Mouse (Mus musculus) lung, embryonic 16.5 days (tissue): ENCODE results near the gene Kcmf1. TPM values are rescaled to one million over a fixed set of nuclear protein-coding genes. Genes with fewer than 3 reads are reported as not detected.
"Not testable (repeated sequence)": the region's sequence is repeated elsewhere in the genome, so short reads cannot be mapped to it uniquely, and the experiment has no call there.

Experiments
- ATAC-seq: fragments of 200-750 bp; cut with Nextera tagmentation; 2 replicates; pipeline ENCODE4 v1.8.0; 2017; ENCODE audit warnings: low read depth, mild to moderate bottlenecking, moderate library complexity
- H3K27ac ChIP-seq: fragments of 300-500 bp; sonication (generic); 2 replicates; pipeline ENCODE4 v1.5.1; 2014; ENCODE audit warnings: mild to moderate bottlenecking, control low read depth, low read length
- H3K27me3 ChIP-seq: fragments of 300-500 bp; sonication (generic); 2 replicates; pipeline ENCODE4 v1.6.1; 2014; ENCODE audit warnings: low read depth, low read length, mixed read lengths; ENCODE audit not compliant: control insufficient read depth, insufficient read depth
- H3K36me3 ChIP-seq: fragments of 300-500 bp; sonication (generic); 2 replicates; pipeline ENCODE4 v1.6.1; 2014; ENCODE audit warnings: low read length; ENCODE audit not compliant: control insufficient read depth, insufficient read depth
- H3K4me1 ChIP-seq: fragments of 300-500 bp; sonication (generic); replicated peaks from 2 replicates; pipeline ENCODE4 v1.6.1; 2014; ENCODE audit warnings: low read length, mixed read lengths; ENCODE audit not compliant: control insufficient read depth, insufficient read depth
- H3K4me2 ChIP-seq: fragments of 300-500 bp; sonication (generic); 2 replicates; pipeline ENCODE4 v1.6.1; 2014; ENCODE audit warnings: low read depth, low read length, control low read depth
- H3K4me3 ChIP-seq: fragments of 300-500 bp; sonication (generic); 2 replicates; pipeline ENCODE4 v1.5.1; 2014; ENCODE audit warnings: mild to moderate bottlenecking, low read length, control low read depth
- H3K9ac ChIP-seq: fragments of 300-500 bp; sonication (generic); 2 replicates; pipeline ENCODE4 v1.6.1; 2014; ENCODE audit warnings: low read length, control low read depth
- H3K9me3 ChIP-seq: fragments of 300-500 bp; sonication (generic); 2 replicates; pipeline ENCODE4 v1.6.1; 2016; ENCODE audit warnings: low read length; ENCODE audit not compliant: control insufficient read depth
- WGBS: fragments of 180-500 bp; shearing (Covaris S2); extraction: QIAGEN DNeasy Blood & Tissue Kit; methylation state at CpG from one replicate; pipeline ENCODE4 v1.1.7; 2014; 5-methylcytosine and 5-hydroxymethylcytosine counted together
- polyA plus RNA-seq: library from polyadenylated mRNA; unstranded; fragments of >200 nt; fragmentation: Nextera tagmentation; extraction: Ambion mirVana; gene quantifications from 2 replicates; pipeline ENCODE4 v1.2.1, GENCODE M21; 2015

Kcmf1 gene
- polyA plus RNA-seq, 1 experiment from 2014 or later = 30.6 TPM

DNA sequence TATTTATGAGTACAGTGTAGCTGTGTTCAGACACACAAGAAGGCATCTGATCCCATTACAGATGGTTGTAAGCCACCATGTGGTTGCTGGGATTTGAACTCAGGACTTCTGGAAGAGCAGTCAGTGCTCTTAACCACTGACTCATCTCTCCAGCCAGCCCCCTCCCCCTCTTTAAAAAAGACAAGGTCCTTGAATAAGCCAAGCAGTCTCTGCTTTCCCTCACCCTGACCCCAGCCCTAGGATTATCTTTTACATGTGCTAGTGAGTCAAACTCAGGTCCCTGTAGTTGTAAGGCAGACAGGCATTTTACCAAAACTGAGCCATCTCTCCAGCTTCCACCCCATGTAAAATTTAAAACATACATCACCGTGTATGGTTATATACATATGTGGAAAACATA, 32.0 kb downstream of the Kcmf1 start:
- ATAC-seq = no peak
- H3K4me2 ChIP-seq = no peak overlapping the region
- no peaks in the 10 kb centered on the region for H3K36me3 ChIP-seq
- H3K4me3 ChIP-seq = no peak overlapping the region
- H3K27ac ChIP-seq = no peak overlapping the region
- H3K9ac ChIP-seq = no peak overlapping the region
- no peaks in the 10 kb centered on the region for H3K27me3 ChIP-seq
- 91% methylated on average over 1 of the region's 1 CpGs for WGBS
- H3K4me1 ChIP-seq = peaks cover 27% of the 10 kb centered on the region
- no peaks in the 10 kb centered on the region for H3K9me3 ChIP-seq

DNA sequence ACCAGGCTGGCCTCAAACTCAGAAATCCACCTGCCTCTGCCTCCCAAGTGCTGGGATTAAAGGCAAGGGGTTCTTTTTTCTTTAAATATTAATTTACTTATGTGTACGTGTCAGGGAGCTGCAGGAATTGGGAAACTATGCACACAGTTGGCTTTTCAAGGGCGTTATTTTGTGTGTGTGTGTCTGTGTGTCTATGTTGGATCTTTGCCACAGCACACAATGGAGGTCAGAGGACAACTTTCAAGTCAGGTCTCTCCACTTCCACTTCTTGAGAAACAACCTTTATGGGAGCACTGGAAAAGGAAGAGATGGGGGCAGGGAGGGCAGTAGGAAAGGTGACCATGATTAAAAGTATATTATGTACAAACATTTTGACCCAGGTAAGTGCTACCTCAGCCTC, 33.5 kb downstream of the Kcmf1 start:
- peaks cover 24% of the 10 kb centered on the region for H3K4me1 ChIP-seq
- H3K36me3 ChIP-seq = no peaks in the 10 kb centered on the region
- ATAC-seq = no peak
- H3K27me3 ChIP-seq = no peaks in the 10 kb centered on the region
- H3K4me3 ChIP-seq = no peak overlapping the region
- H3K9ac ChIP-seq = no peak overlapping the region
- H3K9me3 ChIP-seq = no peaks in the 10 kb centered on the region
- no peak overlapping the region for H3K4me2 ChIP-seq
- WGBS = 46% methylated on average over 2 of the region's 2 CpGs
- no peak overlapping the region for H3K27ac ChIP-seq

DNA sequence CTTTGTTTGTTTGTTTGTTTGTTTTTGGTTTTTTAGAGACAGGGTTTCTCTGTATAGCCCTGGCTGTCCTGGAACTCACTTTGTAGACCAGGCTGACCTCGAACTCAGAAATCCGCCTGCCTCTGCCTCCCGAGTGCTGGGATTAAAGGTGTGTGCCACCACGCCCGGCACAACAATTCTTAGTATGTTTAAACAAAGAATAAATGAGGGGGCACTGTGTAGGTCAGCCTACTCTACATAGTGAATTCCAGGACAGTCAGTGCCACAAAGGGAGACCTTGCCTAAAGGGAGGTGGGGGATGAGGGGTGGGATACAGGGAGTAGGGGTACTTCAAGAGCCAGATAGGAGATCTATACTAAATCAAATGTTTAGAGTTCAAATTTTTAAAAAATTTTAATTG, 37.1 kb downstream of the Kcmf1 start:
- WGBS = 82% methylated on average over 5 of the region's 5 CpGs
- not testable (repeated sequence) for H3K9ac ChIP-seq, H3K4me1 ChIP-seq

DNA sequence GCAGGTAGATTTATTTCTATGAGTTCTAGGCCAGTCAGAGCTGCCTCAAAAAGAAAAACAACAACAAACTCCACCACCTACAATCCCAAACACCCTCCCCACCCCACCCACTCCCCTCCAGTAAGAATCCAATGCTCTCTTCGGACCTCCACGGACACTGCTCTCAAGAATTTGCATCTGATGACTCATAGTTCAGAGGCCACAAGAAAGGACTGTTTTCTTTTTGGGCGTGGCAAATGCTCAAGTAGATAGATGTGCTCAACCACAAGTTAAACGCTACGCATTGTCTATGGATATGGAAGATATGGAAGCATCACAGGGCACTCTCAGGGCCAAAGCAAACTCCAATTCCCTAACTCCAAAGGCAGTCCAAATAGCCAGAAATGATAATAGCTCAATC, 45.5 kb downstream of the Kcmf1 start:
- H3K4me2 ChIP-seq = no peak overlapping the region
- H3K4me1 ChIP-seq = no peaks in the 10 kb centered on the region
- H3K36me3 ChIP-seq = peaks cover 32% of the 10 kb centered on the region
- WGBS = 77% methylated on average over 5 of the region's 5 CpGs
- no peak overlapping the region for H3K4me3 ChIP-seq
- no peak for ATAC-seq
- no peaks in the 10 kb centered on the region for H3K9me3 ChIP-seq
- H3K27ac ChIP-seq = no peak overlapping the region
- H3K27me3 ChIP-seq = no peaks in the 10 kb centered on the region
- H3K9ac ChIP-seq = no peak overlapping the region

More for the DNA sequence above, 37.1 kb downstream of the Kcmf1 start:
- not testable (repeated sequence) for H3K27me3 ChIP-seq, H3K4me2 ChIP-seq, H3K9me3 ChIP-seq, ATAC-seq, H3K36me3 ChIP-seq, H3K27ac ChIP-seq, H3K4me3 ChIP-seq

DNA sequence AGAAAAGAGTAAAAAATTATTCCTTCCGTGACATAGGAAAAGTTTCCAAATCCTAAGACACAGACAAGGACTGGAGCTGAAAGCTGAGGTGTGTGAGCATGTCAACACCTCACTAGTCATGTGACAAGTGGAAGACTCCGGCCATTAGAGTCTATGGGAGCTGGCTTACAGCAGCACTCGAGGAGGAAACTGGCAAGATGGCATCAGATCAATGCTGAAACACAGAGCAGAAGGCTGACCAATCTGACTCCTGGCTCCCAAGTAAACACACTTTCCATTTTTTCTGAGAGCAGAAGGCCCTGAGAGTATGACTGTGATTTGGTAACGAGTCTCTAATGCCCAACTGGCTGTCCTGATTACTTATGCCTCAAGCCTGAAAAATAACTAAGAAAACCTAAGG, 47.6 kb downstream of the Kcmf1 start:
- peaks cover 42% of the 10 kb centered on the region for H3K36me3 ChIP-seq
- 63% methylated on average over 4 of the region's 4 CpGs for WGBS

DNA sequence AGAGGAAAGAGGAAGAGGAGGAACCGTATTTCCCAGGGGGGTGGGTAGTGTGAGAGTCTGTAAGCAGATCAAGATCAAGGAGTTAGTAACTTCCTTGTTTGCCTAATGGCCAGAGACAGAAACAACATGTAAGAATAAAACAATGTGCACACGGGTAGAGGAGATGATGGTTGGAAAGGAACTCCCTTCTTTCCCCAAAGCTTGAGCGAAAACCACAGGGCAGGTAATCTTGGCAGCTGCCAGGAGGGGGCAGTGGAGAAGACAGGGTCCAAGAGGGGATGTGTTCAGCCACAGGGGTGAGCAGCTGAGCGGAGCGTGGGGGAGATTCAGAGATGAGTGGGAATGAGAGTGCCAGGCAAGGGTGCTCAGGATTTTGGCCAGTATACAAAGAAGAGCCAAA, 48.1 kb downstream of the Kcmf1 start:
- H3K9ac ChIP-seq = no peak overlapping the region
- WGBS = 72% methylated on average over 5 of the region's 5 CpGs
- no peak for ATAC-seq
- H3K36me3 ChIP-seq = peaks cover 43% of the 10 kb centered on the region
- no peak overlapping the region for H3K4me3 ChIP-seq
- H3K4me1 ChIP-seq = no peaks in the 10 kb centered on the region
- H3K27me3 ChIP-seq = no peaks in the 10 kb centered on the region
- H3K9me3 ChIP-seq = no peaks in the 10 kb centered on the region
- H3K4me2 ChIP-seq = no peak overlapping the region
- H3K27ac ChIP-seq = no peak overlapping the region

More for the DNA sequence above, 47.6 kb downstream of the Kcmf1 start:
- no peak overlapping the region for H3K4me3 ChIP-seq
- no peak overlapping the region for H3K9ac ChIP-seq
- no peak; the same call in 1 of the 2 replicates for ATAC-seq
- no peak overlapping the region for H3K27ac ChIP-seq
- no peaks in the 10 kb centered on the region for H3K9me3 ChIP-seq
- no peaks in the 10 kb centered on the region for H3K27me3 ChIP-seq
- H3K4me2 ChIP-seq = no peak overlapping the region
- H3K4me1 ChIP-seq = no peaks in the 10 kb centered on the region

DNA sequence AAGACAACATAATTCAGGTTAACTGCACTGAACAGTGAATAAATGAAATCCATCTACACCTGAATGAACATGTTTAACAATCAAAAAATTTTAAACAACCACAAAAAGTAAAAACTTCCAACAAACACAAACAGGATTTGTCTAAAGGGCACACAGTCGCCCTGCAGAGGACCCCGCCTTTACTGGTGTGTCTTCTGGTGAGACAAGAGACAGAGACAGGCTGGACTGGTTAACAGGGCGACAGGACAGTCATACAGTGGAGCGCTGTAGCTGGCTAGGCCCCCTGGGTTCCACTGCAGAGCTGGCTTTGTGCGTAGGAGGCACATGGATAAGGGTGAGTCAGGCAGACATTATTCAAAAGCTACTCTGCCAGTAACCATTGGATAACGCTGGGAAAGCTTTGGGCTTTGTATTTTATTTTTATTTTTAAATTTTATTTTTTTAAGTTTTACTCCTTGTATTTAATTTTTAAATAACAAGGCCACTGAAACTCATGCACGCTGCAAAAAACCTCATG, 57.7 kb downstream of the Kcmf1 start:
- H3K4me1 ChIP-seq = no peaks in the 10 kb centered on the region
- peaks cover 28% of the 10 kb centered on the region for H3K36me3 ChIP-seq
- WGBS = 90% methylated on average over 7 of the region's 7 CpGs
- no peak overlapping the region for H3K4me3 ChIP-seq
- no peak overlapping the region for H3K27ac ChIP-seq
- no peak overlapping the region for H3K4me2 ChIP-seq
- ATAC-seq = no peak
- H3K27me3 ChIP-seq = no peaks in the 10 kb centered on the region
- H3K9ac ChIP-seq = no peak overlapping the region
- H3K9me3 ChIP-seq = no peaks in the 10 kb centered on the region

DNA sequence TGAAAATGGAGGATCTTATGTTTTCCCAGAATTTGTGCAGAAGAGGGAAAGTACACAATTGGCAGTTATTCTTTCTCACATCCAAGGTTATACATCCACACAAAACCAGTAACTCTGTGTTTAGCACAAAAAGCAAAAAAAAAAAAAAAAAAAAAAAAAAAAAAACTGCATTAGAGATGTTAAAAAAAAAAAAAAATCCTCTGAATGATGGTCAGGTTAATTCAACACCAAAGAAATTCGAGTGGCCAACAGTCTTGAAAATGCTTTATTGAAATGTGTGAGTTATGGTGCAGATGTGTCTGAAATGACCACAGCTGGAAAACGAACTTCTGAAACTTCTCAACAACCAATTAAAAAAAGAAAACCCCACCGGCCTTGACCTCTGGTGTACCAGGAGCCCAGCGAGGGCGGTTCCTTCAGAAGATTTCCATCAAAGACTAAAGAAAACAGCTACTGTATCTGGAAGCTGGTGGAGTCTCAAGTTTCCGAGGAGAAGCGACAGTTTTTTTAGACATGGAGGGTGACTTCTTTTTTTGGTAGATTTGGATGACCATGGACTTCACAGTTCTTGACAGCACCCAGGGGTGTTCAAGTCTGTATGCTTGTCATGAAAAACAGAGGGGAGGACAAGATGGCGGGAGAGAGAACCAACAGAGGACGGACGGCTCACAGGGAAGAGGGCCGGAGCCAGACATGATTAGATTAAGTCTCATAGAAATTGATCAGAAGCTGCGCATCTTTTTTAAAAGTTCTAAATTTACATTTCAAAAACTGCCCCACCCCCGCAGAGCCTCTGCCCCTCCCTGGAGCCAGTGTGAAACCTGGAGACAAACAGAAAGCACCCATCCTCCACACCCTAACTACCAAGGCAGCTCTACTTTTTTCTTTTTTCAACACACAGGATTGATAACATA, 58.7 kb downstream of the Kcmf1 start:
- no peaks in the 10 kb centered on the region for H3K27me3 ChIP-seq
- H3K4me1 ChIP-seq = no peaks in the 10 kb centered on the region
- ATAC-seq = no peak
- peaks cover 21% of the 10 kb centered on the region for H3K36me3 ChIP-seq
- no peak overlapping the region for H3K4me3 ChIP-seq
- WGBS = 84% methylated on average over 13 of the region's 13 CpGs
- H3K9me3 ChIP-seq = no peaks in the 10 kb centered on the region
- H3K27ac ChIP-seq = no peak overlapping the region
- H3K4me2 ChIP-seq = no peak overlapping the region
- no peak overlapping the region for H3K9ac ChIP-seq

DNA sequence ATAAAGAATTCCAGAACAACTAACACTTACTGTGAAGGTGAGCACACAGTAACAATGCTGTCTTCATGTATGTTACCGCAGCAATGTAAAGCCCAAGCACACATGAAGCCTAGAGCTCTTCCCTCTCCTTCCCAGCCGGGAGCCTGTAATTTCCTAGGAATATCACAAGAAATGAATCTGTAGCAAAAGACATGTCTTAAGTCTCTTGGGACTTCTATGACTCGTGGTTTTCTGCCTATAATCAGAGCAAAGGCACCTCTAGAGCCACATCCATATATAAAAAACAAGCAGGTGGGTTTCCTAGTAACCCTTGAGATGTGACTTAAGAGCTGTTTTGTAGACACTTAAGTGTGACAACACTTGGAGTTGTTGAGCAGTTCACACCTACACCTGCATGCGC, 62.0 kb downstream of the Kcmf1 start:
- no peak for ATAC-seq
- WGBS = 90% methylated on average over 4 of the region's 4 CpGs
- Histone ChIP-seq H3K9me3 (no peaks in the 10 kb centered on the region), H3K27me3 (no peaks in the 10 kb centered on the region), H3K4me1 (no peaks in the 10 kb centered on the region), H3K4me2 (no peak overlapping the region), H3K4me3 (no peak overlapping the region), H3K36me3 (peaks cover 6% of the 10 kb centered on the region), H3K9ac (no peak overlapping the region), H3K27ac (no peak overlapping the region)
